Mouse (Mus musculus): ENCODE data around the gene Tmem151b.

GRCm38 (mm10) chr17:45559732-45560525, 10.5 kb upstream of the Tmem151b start:
- TF ChIP-seq CTCF (IDR thresholded peaks at IDR 0.05; ENCODE audit: insufficient read depth, low read depth, low read length) (no peak), POLR2A (IDR thresholded peaks at IDR 0.05; ENCODE audit: insufficient read depth, low read depth, low read length) (no peak)
